21 mouse cellular contexts compared by ENCODE assay signal in the genomic region with DNA sequence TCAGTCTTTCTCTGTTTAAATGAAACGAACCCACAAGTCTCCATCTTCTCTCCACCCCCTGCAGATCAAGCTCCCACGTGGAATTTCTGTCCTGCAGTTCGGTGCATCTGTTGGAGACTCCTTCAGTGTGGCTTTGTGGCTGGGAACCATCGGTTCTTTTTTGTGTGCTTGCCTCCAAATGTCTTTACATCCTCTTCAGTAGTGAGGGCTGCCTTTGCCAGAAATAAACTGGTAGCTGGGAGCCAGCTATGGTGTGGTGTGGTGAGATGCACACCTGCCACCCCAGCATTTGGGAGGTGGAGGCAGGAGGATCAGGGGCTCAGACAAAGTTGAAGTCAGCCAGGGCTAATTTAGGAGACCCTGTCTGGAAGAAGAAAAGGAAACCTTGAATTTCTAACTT. TPM values are rescaled to one million over a fixed set of nuclear protein-coding genes. Genes with fewer than 3 reads are reported as not detected.
DNase-seq lines count a peak whose midpoint lies in the region.
"Had no signal": no experiment of that assay in that cellular context is flagged by ENCODE, and none has a peak within 500 bp of the region (broad histone marks: within the 10 kb centered on the region; RNA-seq: fewer than 3 reads in every experiment).

No protein-coding gene starts in this region.

- peak; percentile 16 for DNase-seq in layer of hippocampus, adult 11-12 months (ENCODE audit: low spot score)
- DNase-seq in layer of hippocampus, postnatal 10 days (ENCODE audit: low spot score in 2 of 2) = no peak
- peak; percentile 52 for DNase-seq in right cerebral cortex, adult 18-20 months
- DNase-seq in right cerebral cortex, postnatal 4 days = no peak
- peak; percentile 53 to 62 for DNase-seq in frontal cortex, adult 2 months (ENCODE audit: extremely low spot score in 1 of 2, low spot score in 1 of 2)
- DNase-seq in right cerebral cortex, postnatal 36 days (ENCODE audit: low spot score in 2 of 2) = peak; percentile 38 to 43
- DNase-seq in Muller cell, postnatal 12 days (ENCODE audit: inconsistent ontology term) = no peak
- DNase-seq: adrenal gland, postnatal 36 days; cerebellum, adult 11-12 months; cerebellum, postnatal 10 days; kidney, adult 18-20 months; liver; lung, postnatal 36 days; spleen, adult 18-20 months; thymus, postnatal 14 days had no signal

RNA-seq across cellular contexts. Expression of a gene that starts 10.2 kb away (rescaled TPM):
- total RNA-seq in layer of hippocampus, postnatal 10 days (2021) = under 1 TPM; 0.07 to 0.09 TPM
- polyA plus RNA-seq in frontal cortex, adult 2 months (2012; rRNA removed) = 0.21 and 0.28 TPM in 2 replicates
- total RNA-seq: heart, adult 8-10 months had no signal
- polyA plus RNA-seq: embryonic facial prominence, embryonic 13.5 days; heart, embryonic 14.5 days; inflammation-experienced regulatory T-cells, adult 6 months; limb, embryonic 10.5 days had no signal

RNA-seq across cellular contexts. Expression of a gene that starts 18.7 kb away (rescaled TPM):
- not detected for total RNA-seq in layer of hippocampus, postnatal 10 days (2021)
- 4.8 and 5.0 TPM in 2 replicates for polyA plus RNA-seq in frontal cortex, adult 2 months (2012; rRNA removed)
- polyA plus RNA-seq: erythroblast, embryonic 14.5 days; inflammation-experienced regulatory T-cells, adult 6 months had no signal

RNA-seq across cellular contexts. Expression of a gene that starts 34.0 kb away (rescaled TPM):
- 10 to 100 TPM; 12.0 to 12.8 TPM for total RNA-seq in layer of hippocampus, postnatal 10 days (2021)
- polyA plus RNA-seq in frontal cortex, adult 2 months (2012; rRNA removed) = 19.6 and 20.0 TPM in 2 replicates

RNA-seq across cellular contexts. Expression of a gene that starts 34.1 kb away (rescaled TPM):
- total RNA-seq in layer of hippocampus, postnatal 10 days (2021) = under 1 TPM; 0.18 to 0.57 TPM
- 0.72 and 1.4 TPM in 2 replicates for polyA plus RNA-seq in frontal cortex, adult 2 months (2012; rRNA removed)
- polyA plus RNA-seq: inflammation-experienced regulatory T-cells, adult 6 months had no signal

Comparison
In these comparisons a context has a peak if more than half of its experiments do, and no peak if none do; other contexts are left out.
1. DNase-seq: peak in layer of hippocampus, adult 11-12 months (single experiment), right cerebral cortex, adult 18-20 months (single experiment), frontal cortex, adult 2 months (2 of 2) and right cerebral cortex, postnatal 36 days (2 of 2); none in layer of hippocampus, postnatal 10 days (0 of 2), right cerebral cortex, postnatal 4 days (single experiment) and Muller cell, postnatal 12 days (single experiment).